Mouse (Mus musculus): ENCODE results near the gene Mus81.

The Mus81 gene

GRCm38 (mm10) chr19:5444954-5445353 is 43.2 kb downstream of the Mus81 start:
- no peak for DNase-seq (ENCODE audit: low spot score)

DNA sequence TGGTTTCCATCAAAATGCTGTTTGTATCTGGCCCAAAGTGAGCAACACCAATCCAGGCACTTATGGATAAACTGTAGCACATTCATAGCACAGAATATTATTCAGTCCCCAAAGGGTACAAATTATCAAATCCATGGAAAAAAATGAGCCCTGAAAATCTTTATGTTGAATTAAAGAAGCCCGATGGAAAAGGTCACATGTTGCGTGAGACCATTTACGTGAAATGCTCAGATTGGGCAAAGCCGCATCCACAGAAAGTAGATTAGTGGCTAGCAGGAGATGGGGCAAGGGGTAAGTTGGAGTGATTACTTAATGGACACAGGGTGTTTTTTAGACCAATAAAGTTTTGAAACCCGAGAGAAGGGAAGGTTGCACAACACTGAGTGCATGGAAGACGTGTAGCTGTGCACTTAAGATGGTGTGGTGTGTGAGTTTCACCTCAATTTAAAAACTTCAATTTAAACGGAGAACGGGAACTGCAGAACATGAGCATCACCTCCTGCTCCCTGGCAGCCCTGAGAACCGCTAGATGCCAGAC is 43.8 kb downstream of the Mus81 start:
- no peak for DNase-seq (ENCODE audit: low spot score)

- no peak for DNase-seq (ENCODE audit: low spot score)
These were observed 54.3 kb downstream of the Mus81 start for GRCm38 (mm10) chr19:5433951-5434350.

GRCm38 (mm10) chr19:5432992-5433852 is 55.0 kb downstream of the Mus81 start:
- DNase-seq (ENCODE audit: low spot score), result no peak

Measured in urinary bladder, postnatal 10 days (tissue).